Mouse (Mus musculus) G1E (cell line): ENCODE measurements around the gene Abcg5.

Experiments used
- CTCF ChIP-seq: IDR thresholded peaks from 2 replicates; pipeline ENCODE4 v1.5.1; 2012; ENCODE audit warnings: low read depth, low read length, inconsistent platforms, mixed read lengths
- GATA1 ChIP-seq: IDR thresholded peaks from 2 replicates; pipeline ENCODE4 v1.6.1; 2012; ENCODE audit warnings: borderline replicate concordance, low read length, inconsistent platforms, mixed read lengths
- POLR2AphosphoS5 ChIP-seq: IDR thresholded peaks from 2 replicates; pipeline ENCODE4 v1.6.1; 2012; ENCODE audit warnings: low read depth, low read length, inconsistent platforms; ENCODE audit not compliant: insufficient replicate concordance

GRCm38 (mm10) chr17:84731361-84731760 lies 48.5 kb upstream of the Abcg5 start:
- TF ChIP-seq CTCF (no peak), GATA1 (no peak), POLR2AphosphoS5 (no peak)
